Mouse (Mus musculus) kidney, postnatal 25 days (tissue): ENCODE measurements around the gene Psg22.
"Not testable (repeated sequence)": the region's sequence is repeated elsewhere in the genome, so short reads cannot be mapped to it uniquely, and the experiment has no call there.

ENCODE experiments used
- DNase-seq, 2 experiments: peaks; one replicate each; pipeline ENCODE4 v3.0.0; 2021; ENCODE audit warnings: mixed read lengths in 2 of 2

Psg22 gene

GRCm38 (mm10) chr7:18717790-18718189, at the start of gene Psg22:
Gene Psg22 (plus strand): TSS chr7:18718090.
- DNase-seq = no peak

DNA sequence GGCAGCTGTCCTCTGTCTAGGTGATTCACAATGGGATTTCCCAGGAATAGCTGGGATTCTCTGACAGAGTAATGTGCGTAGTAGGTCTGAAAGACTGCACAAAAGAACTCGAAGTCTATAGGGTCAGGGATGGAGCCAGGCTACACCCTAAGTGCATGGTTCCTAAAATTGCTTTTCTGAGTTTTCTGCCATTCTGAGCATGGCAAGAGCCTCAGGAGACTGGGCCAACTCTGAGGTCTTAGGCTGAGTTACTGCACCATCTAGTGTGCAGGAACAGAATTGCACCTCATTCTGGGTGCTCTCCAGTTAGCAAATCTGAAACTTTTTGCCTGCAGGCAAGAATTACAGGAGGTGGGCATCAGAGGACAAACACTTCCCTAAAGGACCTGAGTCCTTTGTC, 38.1 kb upstream of the Psg22 start:
- DNase-seq = peak in 1 of 2 experiments; percentile 39

DNA sequence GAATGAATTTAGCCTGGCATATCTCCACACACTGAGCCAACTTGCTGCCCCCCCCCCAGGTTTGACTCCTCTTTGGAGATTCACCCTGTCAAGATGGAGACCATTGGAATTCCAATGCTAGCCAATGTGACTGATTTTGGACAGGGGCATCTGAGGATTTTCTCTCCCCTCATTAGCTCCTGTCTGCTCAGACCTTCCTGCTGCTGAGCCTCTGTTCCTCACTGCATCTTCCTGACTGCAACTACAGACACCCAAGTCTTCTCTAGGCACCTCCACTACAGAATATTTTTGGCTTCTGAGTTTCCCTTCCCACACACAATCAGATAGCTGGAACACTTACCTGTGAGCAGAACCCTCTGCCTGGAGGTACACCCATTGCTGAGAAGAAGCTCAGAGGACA, 32.3 kb upstream of the Psg22 start:
- no peak for DNase-seq

GRCm38 (mm10) chr7:18686085-18686484, 31.8 kb upstream of the Psg22 start, which contains the start of gene Psg20:
Gene Psg20 (minus strand): TSS chr7:18686185.
- DNase-seq = no peak

DNA sequence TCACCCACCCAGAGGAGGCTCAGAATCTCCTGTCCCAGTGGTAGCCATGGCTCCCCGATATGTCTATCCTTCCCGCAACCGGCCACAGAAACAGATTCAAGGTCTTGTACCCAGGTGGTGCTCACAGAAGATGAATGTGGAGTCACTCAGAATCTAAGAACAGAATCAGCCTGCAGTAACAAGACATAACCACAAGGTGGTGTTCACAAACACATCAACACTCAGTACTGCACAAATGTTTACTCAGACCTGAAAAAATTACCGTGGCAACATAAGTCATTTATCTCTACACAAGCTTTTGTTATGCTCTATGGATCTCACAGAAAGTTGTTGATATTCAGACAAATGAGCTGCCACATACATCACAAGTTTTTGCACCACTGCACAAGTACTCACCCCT, 7.6 kb upstream of the Psg22 start:
- peak in 1 of 2 experiments; percentile 3 for DNase-seq

DNA sequence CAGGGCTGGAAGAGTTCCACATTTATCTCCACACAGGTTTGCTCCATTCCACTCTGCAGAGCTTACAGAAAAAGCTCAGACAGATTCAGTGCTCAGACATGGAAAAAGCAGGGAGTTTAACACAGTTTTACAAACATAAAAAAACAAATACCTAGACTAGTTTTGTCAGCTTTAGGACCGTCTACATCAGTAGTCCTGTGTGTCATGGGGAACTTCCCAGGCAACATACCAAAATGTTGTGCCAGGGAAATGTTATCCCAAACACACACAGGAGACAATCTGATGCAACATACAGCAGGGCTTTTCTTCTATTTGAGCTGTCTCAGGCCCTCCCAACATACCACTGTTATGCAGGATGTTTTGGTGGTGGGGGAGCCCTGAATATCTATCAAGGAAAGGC, 7.0 kb upstream of the Psg22 start:
- no peak for DNase-seq

DNA sequence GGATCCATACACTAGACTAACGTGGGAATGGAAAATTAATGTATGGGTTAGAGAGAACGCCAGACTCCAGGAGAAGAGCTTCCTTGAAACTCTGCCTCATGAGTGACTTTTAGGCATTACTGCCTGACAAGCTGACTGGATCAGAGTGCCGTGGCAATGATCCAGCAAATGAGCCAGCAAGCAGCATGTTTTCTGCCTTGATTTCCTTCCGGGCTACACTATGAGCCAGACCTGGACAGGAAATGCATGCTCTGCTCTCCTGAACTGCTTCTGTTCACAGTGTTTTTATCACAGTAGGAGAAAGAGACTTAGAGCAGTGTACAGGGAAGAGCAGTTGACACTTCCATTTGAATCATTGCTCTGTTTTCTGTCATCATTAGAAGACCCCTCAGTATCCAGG, 2.3 kb upstream of the Psg22 start:
- peak in 1 of 2 experiments; percentile 27 for DNase-seq

DNA sequence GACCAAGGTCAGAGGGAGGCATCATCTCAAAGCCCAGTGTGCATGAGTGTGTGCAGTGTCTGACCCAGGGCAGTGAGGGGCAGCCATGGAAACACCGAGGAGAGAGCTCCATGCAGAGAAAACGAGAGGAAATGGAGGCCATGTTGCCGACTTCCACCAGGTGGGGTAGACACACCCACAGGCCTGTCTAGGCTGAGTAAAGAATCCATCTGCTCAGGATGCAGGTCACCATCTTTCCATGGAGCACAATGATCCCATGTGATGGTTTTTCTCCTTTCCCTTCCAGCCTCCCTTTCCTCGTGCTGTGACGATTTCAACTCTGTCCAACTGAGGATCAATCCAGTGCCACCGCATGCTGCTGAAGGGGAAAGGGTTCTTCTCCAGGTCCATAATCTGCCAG, 6.1 kb downstream of the Psg22 start:
- DNase-seq = no peak

GRCm38 (mm10) chr7:18725931-18726330, 8.0 kb downstream of the Psg22 start:
- DNase-seq = not testable (repeated sequence)

DNA sequence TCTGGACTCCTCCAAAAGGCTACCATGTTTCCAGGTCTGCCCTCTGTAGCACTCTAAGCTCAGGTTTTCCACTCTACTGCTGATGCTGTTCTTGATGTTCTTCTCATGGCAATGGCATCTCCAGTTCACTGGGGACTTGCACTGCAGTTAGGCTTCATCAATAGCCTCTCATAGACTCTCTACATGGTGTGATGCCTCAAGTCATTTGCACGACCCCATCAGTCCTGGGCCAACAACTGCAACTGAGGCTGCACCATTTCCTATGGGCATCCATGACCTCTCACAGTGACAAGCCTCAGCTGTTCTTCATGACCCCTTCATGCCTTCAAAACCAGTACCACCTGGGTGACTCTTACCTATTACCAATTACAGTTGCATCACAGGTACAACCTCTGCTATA, 10.5 kb downstream of the Psg22 start:
- no peak for DNase-seq

GRCm38 (mm10) chr7:18733111-18733510, 15.2 kb downstream of the Psg22 start:
- DNase-seq = no peak

- DNase-seq = no peak
Measured at GRCm38 (mm10) chr7:18734451-18734850, 16.6 kb downstream of the Psg22 start.

DNA sequence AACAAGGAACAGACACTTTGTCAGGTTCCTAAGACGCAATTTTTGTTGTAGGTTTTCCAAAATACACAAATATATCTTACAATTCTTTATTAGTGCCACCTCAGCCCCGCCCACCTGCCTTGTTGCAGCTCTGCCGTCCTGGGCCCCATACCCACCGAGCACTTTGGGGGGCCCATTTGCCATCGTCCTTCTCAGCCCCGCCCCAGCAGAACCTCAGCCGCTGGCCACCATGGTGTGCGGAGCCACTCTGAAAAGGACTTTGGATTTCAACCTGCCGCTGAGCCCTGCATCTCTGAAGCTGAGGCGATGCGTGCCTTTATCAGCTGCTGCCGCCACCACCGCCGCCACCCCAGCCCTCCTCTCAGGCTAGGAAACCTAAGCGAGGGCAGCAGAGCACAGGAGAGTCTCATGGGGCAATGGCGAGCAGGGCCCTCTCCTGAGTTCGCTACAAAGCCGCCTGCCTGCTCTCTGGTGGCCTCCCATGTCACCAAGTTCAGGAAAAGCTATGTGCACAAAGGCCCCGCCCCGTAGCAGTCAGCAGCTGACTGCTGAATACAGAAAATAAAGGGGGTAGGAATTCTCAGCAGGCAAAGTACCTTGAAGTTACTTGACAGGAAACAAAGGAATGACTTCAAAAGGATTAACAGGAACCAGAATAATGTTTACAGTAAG, 28.4 kb downstream of the Psg22 start:
- DNase-seq = peak; percentile 5 to 49

DNA sequence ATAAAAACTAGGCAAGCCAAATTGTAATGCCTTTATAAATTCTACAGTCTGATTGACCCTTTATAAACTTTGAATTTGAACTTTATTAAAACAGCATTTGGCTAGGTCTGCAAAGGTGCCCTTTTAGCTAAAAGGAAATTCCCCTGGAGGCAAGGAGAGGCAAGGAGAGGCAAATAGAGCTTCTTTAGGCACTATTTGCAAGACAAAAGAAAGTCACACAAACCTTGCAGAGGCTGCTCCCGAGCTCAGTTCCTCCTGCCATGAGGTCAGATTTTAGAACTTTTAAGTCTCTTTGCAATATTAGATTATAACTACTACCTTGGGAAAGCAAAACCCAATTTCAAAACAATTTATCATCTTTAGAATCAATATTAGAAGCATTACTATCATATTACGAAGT, 29.5 kb downstream of the Psg22 start:
- DNase-seq = not testable (repeated sequence)

- no peak for DNase-seq
Measured at GRCm38 (mm10) chr7:18748994-18749895, 31.4 kb downstream of the Psg22 start.

GRCm38 (mm10) chr7:18749896-18750477, 32.1 kb downstream of the Psg22 start:
- DNase-seq = peak; percentile 63 to 79

DNA sequence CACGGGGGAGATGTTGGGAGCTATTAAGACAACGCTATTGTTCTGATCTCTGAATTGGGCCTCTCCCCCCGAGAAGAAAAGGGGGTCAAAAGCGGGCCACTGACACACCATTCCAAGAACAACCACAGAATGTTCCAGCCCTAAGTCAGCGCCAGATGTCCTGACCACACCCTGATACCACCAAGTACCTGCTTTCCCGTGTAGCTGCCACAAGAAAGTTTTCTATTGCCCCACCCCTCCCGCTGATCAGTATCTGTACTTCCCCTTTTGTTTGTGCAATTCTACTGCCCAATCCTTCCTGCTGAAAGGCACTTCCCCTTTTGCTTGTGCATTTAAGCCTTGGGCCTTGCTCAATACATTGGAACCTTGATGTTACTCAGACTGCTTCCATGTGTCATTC, 42.3 kb downstream of the Psg22 start:
- DNase-seq = not testable (repeated sequence)

DNA sequence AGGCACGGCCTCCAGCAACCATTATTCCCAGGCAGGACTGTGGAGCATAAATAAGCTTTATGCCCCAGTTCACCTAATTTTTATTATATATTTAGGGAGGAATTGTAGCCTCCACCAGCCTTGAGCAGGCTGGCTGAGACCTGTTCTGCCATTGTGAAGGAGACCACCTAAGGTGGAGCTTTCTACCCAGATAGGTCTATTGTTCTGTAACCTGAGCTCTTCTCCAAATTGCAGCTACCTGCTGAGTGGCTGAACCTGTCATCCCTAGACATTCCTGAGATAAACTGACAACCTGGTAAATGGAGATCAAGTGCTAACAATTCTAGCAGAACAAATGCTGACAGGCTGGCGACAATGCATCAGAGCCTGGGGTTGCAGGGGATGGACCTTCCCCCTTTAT, 45.0 kb downstream of the Psg22 start:
- DNase-seq = not testable (repeated sequence)
